Mouse (Mus musculus) thymus, adult 2 months (tissue): ENCODE results near the gene Stard5.

ENCODE experiments used
- CTCF ChIP-seq: fragments of 200-500 bp; IDR thresholded peaks from 2 replicates; pipeline ENCODE4 v1.5.1; 2012; ENCODE audit warnings: mild to moderate bottlenecking, control low read depth, low read length, moderate library complexity, borderline replicate concordance; ENCODE audit not compliant: control insufficient read depth, poor library complexity, insufficient read depth; ENCODE audit errors: extremely low read depth
- POLR2A ChIP-seq: fragments of 200-500 bp; IDR thresholded peaks from 2 replicates; pipeline ENCODE4 v1.6.1; 2012; ENCODE audit warnings: mild to moderate bottlenecking, low read length, control low read depth, moderate library complexity; ENCODE audit not compliant: control insufficient read depth, poor library complexity, insufficient read depth; ENCODE audit errors: extremely low read depth

DNA sequence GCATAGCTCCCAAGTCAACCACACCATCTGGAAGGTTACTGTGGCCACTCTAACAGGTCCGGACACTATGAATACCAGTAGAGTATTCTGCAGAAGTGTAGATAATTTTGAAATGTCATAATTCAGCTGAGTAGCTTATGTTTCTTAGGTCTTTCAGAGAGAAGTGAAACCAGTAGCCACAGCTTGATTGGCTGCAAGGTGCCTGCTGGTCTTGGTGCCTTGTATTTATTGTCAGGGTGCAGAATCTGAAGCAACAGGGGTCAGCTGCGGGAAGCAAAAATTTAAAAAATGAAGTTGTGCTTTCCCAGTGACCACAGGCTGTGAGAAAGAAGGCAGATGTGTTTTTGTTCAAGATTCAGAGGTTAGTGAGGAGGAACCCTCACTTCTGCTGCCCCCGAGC, 15.5 kb upstream of the Stard5 start:
- TF ChIP-seq POLR2A, result no peak
- no peak for TF ChIP-seq CTCF
